Mouse (Mus musculus): ENCODE results near the gene Sorbs1. TPM values are rescaled to one million over a fixed set of nuclear protein-coding genes. Genes with fewer than 3 reads are reported as not detected.

Gene Sorbs1
- polyA plus RNA-seq, 1 experiment, result 13.2 TPM

DNA sequence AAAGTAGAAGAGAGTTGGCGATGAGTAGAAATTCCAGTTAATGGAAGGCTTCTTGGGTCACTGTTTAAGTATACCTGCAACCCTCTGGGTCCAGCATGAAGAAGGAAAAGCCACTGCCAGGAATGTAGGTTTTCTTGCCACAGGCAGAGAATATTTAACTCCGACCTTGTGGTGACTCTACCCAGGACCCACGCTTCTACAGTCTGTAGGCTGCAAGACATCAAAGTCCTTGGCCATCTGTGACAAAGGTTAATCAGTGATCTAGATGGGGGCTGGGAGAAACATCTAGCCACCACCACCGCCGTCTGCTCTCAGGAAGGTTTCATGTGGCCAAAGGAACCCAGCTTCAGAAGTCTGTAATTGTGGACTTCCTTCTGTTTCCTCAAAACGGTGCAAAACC lies 99.2 kb downstream of the Sorbs1 start:
- 78% methylated on average over 6 of the region's 6 CpGs for WGBS
- Histone ChIP-seq H3K4me1 (ENCODE audit: control insufficient read depth, insufficient read depth, insufficient read length, low read length) (no peaks in the 10 kb centered on the region), H3K36me3 (ENCODE audit: control insufficient read depth, insufficient read depth, low read length) (no peaks in the 10 kb centered on the region), H3K27me3 (ENCODE audit: control insufficient read depth, insufficient read depth, low read length) (no peaks in the 10 kb centered on the region), H3K4me3 (ENCODE audit: low read depth, low read length) (no peak overlapping the region), H3K27ac (ENCODE audit: insufficient read depth, low read depth, low read length) (no peak overlapping the region)
- TF ChIP-seq CTCF (IDR thresholded peaks at IDR 0.05; ENCODE audit: extremely low read depth, insufficient read length, insufficient replicate concordance, low read depth, low read length) (no peak), POLR2A (IDR thresholded peaks at IDR 0.05; ENCODE audit: low read depth, low read length) (no peak)

DNA sequence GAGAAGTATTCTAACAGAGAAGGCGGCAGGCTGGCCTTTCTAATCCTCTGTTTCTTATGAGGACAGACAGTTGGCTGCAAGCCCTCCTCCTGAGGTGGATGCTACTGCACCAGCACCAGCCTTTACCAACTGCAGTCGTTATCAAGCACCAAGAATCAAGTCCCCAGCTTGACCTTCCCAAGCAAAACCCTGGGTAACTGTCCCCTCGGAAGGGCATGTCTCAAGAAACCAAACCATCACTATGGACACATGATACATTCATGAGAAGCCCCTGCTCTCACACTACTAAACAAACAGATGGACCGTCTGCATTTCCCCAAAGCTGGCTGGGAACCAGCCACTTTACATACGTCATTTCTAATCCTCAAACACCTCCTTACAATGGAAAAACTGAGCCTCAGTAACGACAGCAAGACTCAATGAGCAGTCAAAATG lies 102.2 kb downstream of the Sorbs1 start:
- H3K4me1 ChIP-seq (ENCODE audit: control insufficient read depth, insufficient read depth, insufficient read length, low read length), result no peaks in the 10 kb centered on the region
- no peak overlapping the region for H3K4me3 ChIP-seq (ENCODE audit: low read depth, low read length)
- H3K27me3 ChIP-seq (ENCODE audit: control insufficient read depth, insufficient read depth, low read length), result no peaks in the 10 kb centered on the region
- TF ChIP-seq POLR2A (IDR thresholded peaks at IDR 0.05; ENCODE audit: low read depth, low read length), result no peak
- no peak for TF ChIP-seq CTCF (IDR thresholded peaks at IDR 0.05; ENCODE audit: extremely low read depth, insufficient read length, insufficient replicate concordance, low read depth, low read length)
- 84% methylated on average over 6 of the region's 6 CpGs for WGBS
- peak overlapping the region; percentile 20 for H3K27ac ChIP-seq (ENCODE audit: insufficient read depth, low read depth, low read length)
- no peaks in the 10 kb centered on the region for H3K36me3 ChIP-seq (ENCODE audit: control insufficient read depth, insufficient read depth, low read length)

DNA sequence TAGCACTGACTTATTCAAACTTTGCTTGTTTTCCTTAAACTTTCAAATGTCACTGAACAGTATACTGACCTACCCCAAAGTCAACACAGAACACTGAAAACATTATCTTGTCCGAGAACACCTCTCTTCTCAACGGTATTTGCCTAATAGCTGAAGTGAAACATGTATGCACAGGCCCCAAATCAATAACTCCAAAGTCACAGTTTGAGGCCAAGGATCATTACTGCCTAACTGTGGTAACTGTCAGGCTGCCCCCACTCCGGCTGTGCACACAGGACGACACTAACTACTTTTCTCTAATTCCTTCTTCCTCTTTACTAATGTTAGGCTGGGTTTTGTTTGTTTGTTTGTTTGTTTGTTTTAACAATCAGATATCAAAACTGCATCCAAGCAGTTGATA lies 103.1 kb downstream of the Sorbs1 start:
- Histone ChIP-seq H3K4me3 (ENCODE audit: low read depth, low read length) (no peak overlapping the region), H3K27me3 (ENCODE audit: control insufficient read depth, insufficient read depth, low read length) (no peaks in the 10 kb centered on the region), H3K27ac (ENCODE audit: insufficient read depth, low read depth, low read length) (no peak overlapping the region), H3K36me3 (ENCODE audit: control insufficient read depth, insufficient read depth, low read length) (no peaks in the 10 kb centered on the region), H3K4me1 (ENCODE audit: control insufficient read depth, insufficient read depth, insufficient read length, low read length) (no peaks in the 10 kb centered on the region)
- TF ChIP-seq CTCF (IDR thresholded peaks at IDR 0.05; ENCODE audit: extremely low read depth, insufficient read length, insufficient replicate concordance, low read depth, low read length), result no peak
- no peak for TF ChIP-seq POLR2A (IDR thresholded peaks at IDR 0.05; ENCODE audit: low read depth, low read length)
- WGBS, result 51% methylated on average over 4 of the region's 4 CpGs

DNA sequence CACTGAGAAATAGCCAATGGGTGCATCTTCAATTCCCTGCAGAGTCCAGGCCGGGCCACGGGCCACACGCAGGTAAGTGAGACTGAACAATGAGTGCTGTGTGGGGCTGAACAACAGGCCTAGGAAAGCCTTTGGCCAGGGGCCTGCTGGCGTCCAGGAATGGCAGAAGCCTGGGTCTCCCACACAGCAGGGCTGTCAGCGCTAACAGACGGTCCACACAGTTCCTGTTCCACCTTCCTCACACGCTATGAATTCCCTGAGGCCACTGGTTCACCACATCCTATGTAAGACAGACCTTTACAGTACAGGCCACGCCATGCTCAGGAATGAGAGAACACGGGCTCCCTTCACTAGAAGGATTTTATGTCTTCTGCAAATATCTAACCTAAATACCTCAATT lies 103.5 kb downstream of the Sorbs1 start:
- 70% methylated on average over 9 of the region's 9 CpGs for WGBS
- Histone ChIP-seq H3K4me3 (ENCODE audit: low read depth, low read length) (no peak overlapping the region), H3K27ac (ENCODE audit: insufficient read depth, low read depth, low read length) (peak overlapping the region; percentile 16), H3K27me3 (ENCODE audit: control insufficient read depth, insufficient read depth, low read length) (no peaks in the 10 kb centered on the region), H3K36me3 (ENCODE audit: control insufficient read depth, insufficient read depth, low read length) (no peaks in the 10 kb centered on the region), H3K4me1 (ENCODE audit: control insufficient read depth, insufficient read depth, insufficient read length, low read length) (no peaks in the 10 kb centered on the region)
- TF ChIP-seq POLR2A (IDR thresholded peaks at IDR 0.05; ENCODE audit: low read depth, low read length), result no peak
- TF ChIP-seq CTCF (IDR thresholded peaks at IDR 0.05; ENCODE audit: extremely low read depth, insufficient read length, insufficient replicate concordance, low read depth, low read length), result no peak

DNA sequence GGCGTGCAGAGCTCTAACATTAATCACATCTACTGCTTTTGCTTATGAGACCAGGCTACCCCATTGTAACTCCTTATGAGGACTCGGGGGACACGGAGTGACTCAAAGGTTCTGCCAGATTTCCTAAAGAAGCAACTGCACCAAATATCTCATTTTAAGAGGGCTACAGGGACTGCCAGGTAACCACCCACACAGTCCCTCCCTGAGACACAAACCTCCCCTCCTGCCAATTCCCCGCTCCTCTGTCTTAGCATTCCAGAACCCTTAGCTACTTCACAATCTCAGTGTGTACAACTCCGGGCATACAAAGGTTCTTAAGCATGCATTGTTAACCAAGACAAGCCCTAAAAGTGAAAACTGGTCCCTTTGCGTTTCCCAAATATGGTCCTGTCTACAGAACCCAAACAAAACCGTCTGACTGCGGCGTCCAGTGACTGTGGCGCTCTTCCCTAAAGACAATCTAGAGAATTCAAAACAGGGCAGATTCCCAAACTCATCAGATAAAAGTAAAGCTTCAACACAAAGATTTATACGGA lies 104.0 kb downstream of the Sorbs1 start:
- H3K27me3 ChIP-seq (ENCODE audit: control insufficient read depth, insufficient read depth, low read length), result no peaks in the 10 kb centered on the region
- no peaks in the 10 kb centered on the region for H3K4me1 ChIP-seq (ENCODE audit: control insufficient read depth, insufficient read depth, insufficient read length, low read length)
- TF ChIP-seq CTCF (IDR thresholded peaks at IDR 0.05; ENCODE audit: extremely low read depth, insufficient read length, insufficient replicate concordance, low read depth, low read length) (no peak), POLR2A (IDR thresholded peaks at IDR 0.05; ENCODE audit: low read depth, low read length) (no peak)
- no peak overlapping the region for H3K4me3 ChIP-seq (ENCODE audit: low read depth, low read length)
- WGBS, result 88% methylated on average over 11 of the region's 11 CpGs
- peak overlapping the region; percentile 16; the same call in 1 of the 2 replicates for H3K27ac ChIP-seq (ENCODE audit: insufficient read depth, low read depth, low read length)
- H3K36me3 ChIP-seq (ENCODE audit: control insufficient read depth, insufficient read depth, low read length), result no peaks in the 10 kb centered on the region

DNA sequence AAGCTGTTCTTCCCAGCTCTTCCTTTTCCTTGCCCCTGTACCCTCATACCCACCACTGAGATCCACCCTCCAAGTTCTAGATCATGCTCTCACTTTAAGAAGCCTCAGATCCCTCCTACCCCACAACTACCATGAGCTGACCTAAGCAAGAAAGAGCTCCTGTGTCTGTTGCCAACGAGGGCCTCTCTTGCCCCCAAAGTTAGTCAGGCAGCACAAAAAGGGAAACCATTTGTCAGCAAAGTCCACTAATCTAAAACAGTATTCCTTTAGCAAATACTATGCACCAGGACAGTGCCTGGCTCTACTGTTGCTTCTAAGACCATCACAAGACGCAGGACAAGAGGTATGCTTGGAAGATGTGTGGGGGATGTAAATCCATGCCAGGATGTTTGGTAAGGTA lies 106.4 kb downstream of the Sorbs1 start:
- H3K27me3 ChIP-seq (ENCODE audit: control insufficient read depth, insufficient read depth, low read length), result no peaks in the 10 kb centered on the region
- WGBS, result 87% methylated on average over 2 of the region's 2 CpGs
- H3K36me3 ChIP-seq (ENCODE audit: control insufficient read depth, insufficient read depth, low read length), result no peaks in the 10 kb centered on the region
- peaks cover under 1% of the 10 kb centered on the region; the same call in 1 of the 2 replicates for H3K4me1 ChIP-seq (ENCODE audit: control insufficient read depth, insufficient read depth, insufficient read length, low read length)
- H3K27ac ChIP-seq (ENCODE audit: insufficient read depth, low read depth, low read length), result no peak overlapping the region
- no peak for TF ChIP-seq POLR2A (IDR thresholded peaks at IDR 0.05; ENCODE audit: low read depth, low read length)
- TF ChIP-seq CTCF (IDR thresholded peaks at IDR 0.05; ENCODE audit: extremely low read depth, insufficient read length, insufficient replicate concordance, low read depth, low read length), result no peak
- no peak overlapping the region for H3K4me3 ChIP-seq (ENCODE audit: low read depth, low read length)

DNA sequence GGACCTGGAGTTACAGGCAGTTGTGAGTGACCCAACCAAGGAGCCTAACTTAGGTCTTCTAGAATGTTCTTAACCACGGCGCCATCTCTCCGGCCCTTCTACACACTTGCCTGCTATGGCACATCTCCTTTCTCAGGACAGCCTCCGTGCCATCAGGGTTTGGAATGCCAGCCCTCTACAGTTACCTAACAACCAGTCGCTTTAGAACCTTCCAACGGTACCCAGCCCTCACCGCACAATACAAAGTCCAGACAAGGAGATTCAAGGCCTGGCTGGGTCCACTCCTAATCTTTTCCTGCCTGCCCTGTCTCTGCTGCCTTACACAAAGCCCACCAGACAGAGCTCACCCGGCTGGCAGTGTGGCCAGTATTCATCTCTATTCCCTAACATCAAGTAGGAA lies 106.9 kb downstream of the Sorbs1 start:
- no peaks in the 10 kb centered on the region for H3K27me3 ChIP-seq (ENCODE audit: control insufficient read depth, insufficient read depth, low read length)
- no peak overlapping the region for H3K4me3 ChIP-seq (ENCODE audit: low read depth, low read length)
- H3K27ac ChIP-seq (ENCODE audit: insufficient read depth, low read depth, low read length), result no peak overlapping the region
- H3K4me1 ChIP-seq (ENCODE audit: control insufficient read depth, insufficient read depth, insufficient read length, low read length), result peaks cover 3% of the 10 kb centered on the region; the same call in 1 of the 2 replicates
- no peaks in the 10 kb centered on the region for H3K36me3 ChIP-seq (ENCODE audit: control insufficient read depth, insufficient read depth, low read length)
- WGBS, result 86% methylated on average over 8 of the region's 8 CpGs
- TF ChIP-seq POLR2A (IDR thresholded peaks at IDR 0.05; ENCODE audit: low read depth, low read length), result no peak
- no peak for TF ChIP-seq CTCF (IDR thresholded peaks at IDR 0.05; ENCODE audit: extremely low read depth, insufficient read length, insufficient replicate concordance, low read depth, low read length)
